Mouse (Mus musculus): ENCODE data around the gene Rcc2.

Gene Rcc2

GRCm38 (mm10) chr4:140684881-140685303 lies 15.4 kb upstream of the Rcc2 start:
- DNase-seq (ENCODE audit: low spot score in 2 of 2) = peak; percentile 33 to 67

GRCm38 (mm10) chr4:140688044-140688825 lies 12.1 kb upstream of the Rcc2 start:
- DNase-seq (ENCODE audit: low spot score in 2 of 2) = peak in 1 of 2 experiments; percentile 16

GRCm38 (mm10) chr4:140688826-140689425 lies 11.4 kb upstream of the Rcc2 start:
- DNase-seq (ENCODE audit: low spot score in 2 of 2) = no peak

DNA sequence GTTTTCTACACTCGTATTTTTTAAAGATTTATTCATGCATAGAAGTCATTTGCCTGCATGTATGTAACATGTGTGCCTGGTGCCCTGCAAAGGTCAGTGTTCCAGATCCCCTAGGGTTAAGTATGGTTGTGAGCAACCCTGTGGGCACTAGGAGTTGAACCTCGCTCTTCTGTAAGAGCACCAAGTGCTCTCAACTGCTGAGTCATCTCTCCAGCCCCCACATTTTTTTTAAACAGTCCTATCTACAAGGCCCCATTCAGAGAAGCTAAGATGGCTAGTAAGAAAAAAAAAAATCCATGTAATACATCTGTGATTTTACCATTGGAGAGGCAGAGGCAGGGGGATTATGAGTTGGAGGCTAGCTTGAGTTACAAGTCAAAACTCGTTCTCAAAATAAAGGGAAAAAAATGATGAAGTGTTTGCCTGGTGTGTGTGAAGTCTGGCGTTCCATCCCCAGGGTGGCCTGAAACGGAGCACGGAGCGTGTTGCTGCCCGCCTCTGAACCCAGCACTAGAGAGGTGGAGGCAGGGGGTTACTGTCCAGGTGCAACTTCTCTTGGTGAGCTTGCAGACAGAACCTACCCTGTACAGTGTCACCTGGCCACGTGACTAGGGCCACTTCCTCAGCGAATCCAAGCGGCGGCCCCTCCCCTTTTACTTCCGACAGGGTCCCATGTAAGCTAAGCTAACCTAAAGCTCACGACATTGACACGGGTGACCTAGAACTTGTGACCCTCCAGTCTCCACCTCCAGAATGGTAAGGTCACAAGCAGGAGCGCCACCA lies 10.3 kb upstream of the Rcc2 start:
- DNase-seq (ENCODE audit: low spot score in 2 of 2) = peak; percentile 38 to 69

- DNase-seq (ENCODE audit: low spot score in 2 of 2) = no peak
These were observed 8.9 kb upstream of the Rcc2 start for GRCm38 (mm10) chr4:140691481-140691880.

DNA sequence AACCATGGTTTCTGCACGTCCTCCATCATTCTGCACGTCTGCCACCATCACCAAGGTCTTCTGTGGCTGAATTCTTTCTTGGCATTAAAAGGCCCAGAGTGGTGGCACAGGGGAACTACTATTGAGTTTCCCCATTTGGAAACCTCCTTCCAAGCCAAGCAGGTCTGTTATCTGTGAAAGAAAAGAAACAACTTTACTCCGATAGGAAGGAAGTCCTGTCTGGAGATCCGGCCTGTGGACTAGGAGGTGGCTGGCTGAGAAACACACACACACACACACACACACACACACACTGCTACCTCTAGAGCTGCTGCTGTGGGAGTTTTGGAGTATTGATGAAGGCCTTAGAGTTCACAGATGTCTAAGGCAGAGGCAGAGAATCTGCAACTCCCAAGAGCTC lies 6.8 kb upstream of the Rcc2 start:
- DNase-seq (ENCODE audit: low spot score in 2 of 2) = no peak

- DNase-seq (ENCODE audit: low spot score in 2 of 2) = no peak
These were observed 5.7 kb upstream of the Rcc2 start for GRCm38 (mm10) chr4:140694551-140695060.

- DNase-seq (ENCODE audit: low spot score in 2 of 2) = peak; percentile 12 to 61
These were observed 5.2 kb upstream of the Rcc2 start for GRCm38 (mm10) chr4:140695146-140695545.

GRCm38 (mm10) chr4:140695675-140696585 lies 4.4 kb upstream of the Rcc2 start:
- peak; percentile 39 to 64 for DNase-seq (ENCODE audit: low spot score in 2 of 2)

GRCm38 (mm10) chr4:140699441-140700127 lies 757 bp upstream of the Rcc2 start:
- peak; percentile 81 to 87 for DNase-seq (ENCODE audit: low spot score in 2 of 2)

DNA sequence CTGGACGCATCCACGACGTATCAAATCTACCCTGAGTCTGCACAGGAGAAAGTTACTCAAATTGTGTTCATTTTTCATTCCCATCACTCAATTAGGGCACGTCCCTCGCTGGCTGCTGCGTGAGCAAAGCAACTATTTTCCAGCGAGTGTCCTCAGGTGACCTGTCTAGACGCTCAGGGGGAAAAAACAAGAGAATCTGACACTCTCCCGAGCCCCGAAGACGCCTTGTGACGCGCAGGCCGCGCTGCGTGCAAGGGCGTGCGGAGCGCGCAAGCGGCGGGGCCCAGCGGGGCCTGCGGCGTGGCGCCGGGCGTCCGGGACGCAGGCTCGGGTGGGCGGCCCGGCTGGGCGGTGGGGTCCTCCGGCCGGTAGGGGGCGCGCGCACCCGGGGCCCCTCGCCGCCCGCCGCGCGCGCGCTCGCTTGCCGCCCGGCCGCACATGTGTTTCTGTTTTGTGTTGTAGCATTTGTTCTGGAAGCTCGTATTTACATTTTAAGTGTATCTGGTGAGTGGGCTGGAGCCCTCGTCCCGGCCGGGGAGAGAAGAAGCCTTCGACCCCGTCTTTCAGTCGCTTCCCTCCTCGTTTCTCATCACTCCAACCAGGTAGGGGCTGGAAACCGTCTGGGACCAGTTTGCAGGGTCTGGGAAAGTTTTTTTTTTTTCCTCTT lies 841 bp downstream of the Rcc2 start:
- DNase-seq (ENCODE audit: low spot score in 2 of 2) = peak; percentile 87 to 96

- DNase-seq (ENCODE audit: low spot score in 2 of 2) = peak; percentile 61 to 80
These were observed 1.6 kb downstream of the Rcc2 start for GRCm38 (mm10) chr4:140701716-140702561.

GRCm38 (mm10) chr4:140702611-140703327 lies 2.4 kb downstream of the Rcc2 start:
- peak; percentile 88 to 95 for DNase-seq (ENCODE audit: low spot score in 2 of 2)

- DNase-seq (ENCODE audit: low spot score in 2 of 2) = no peak
These were observed 3.3 kb downstream of the Rcc2 start for GRCm38 (mm10) chr4:140703636-140704035.

- DNase-seq (ENCODE audit: low spot score in 2 of 2) = no peak
These were observed 3.8 kb downstream of the Rcc2 start for GRCm38 (mm10) chr4:140704166-140704565.

DNA sequence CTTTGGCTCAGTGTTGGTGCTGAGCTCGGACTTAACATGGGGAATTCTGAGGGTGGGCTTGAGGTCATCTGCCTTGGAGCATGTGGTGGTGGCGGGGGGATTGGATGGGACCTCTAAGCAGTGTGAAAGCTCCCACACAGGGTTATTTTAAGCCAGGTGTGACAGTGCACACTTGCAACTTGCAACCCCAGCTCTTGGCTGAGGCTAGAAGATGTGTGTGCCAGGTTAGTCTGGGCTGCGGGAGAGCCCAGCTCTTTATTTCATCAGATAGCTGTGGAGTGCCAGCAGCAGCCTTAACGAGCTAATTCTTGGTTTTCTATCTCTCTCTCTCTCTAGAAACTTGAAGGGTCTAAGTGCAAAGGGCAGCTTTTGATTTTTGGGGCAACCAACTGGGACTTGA lies 7.3 kb downstream of the Rcc2 start:
- DNase-seq (ENCODE audit: low spot score in 2 of 2) = no peak

DNA sequence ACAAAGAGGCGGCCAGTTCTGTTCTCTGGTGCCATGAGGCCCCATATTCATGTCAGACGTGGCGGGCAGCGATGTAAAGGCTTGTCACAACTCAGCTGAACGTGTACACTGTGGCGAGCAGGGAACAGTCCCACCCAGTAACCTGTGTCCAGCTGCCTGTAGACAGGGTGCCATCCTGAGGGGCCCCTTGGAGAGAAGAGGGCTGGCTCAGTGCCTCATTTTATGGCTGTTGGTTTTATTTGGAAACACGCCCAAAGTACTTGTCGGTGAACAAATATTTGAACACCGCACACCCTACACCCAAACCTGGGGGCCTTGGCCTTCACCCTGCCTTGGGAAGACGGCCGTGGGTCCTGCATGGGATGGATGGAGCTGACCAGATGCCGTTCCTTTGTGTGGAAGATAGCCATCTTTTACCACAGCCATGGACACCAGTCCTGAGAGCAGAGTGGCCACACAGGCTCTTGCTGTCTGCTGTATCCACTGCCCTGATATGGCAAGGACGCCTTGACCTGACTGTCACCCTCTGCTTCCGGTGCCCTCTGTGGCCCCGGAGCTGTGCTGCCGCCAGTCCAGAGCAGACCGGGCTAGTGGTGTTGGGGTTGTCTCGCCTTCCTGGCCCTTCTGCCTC lies 8.1 kb downstream of the Rcc2 start:
- DNase-seq (ENCODE audit: low spot score in 2 of 2) = no peak

- no peak for DNase-seq (ENCODE audit: low spot score in 2 of 2)
These were observed 8.8 kb downstream of the Rcc2 start for GRCm38 (mm10) chr4:140709111-140709510.

Data from spleen, postnatal 4 days (tissue).